Mouse (Mus musculus) midbrain, embryonic 11.5 days (tissue): ENCODE data around the gene Prkaa2. TPM values are rescaled to one million over a fixed set of nuclear protein-coding genes. Genes with fewer than 3 reads are reported as not detected.

Source experiments
- ATAC-seq: fragments of 200-750 bp; cut with Nextera tagmentation; 2 replicates; pipeline ENCODE4 v1.8.0; 2017; ENCODE audit warnings: moderate TSS enrichment, moderate library complexity; ENCODE audit not compliant: low FRiP score
- DNase-seq: peaks from one replicate; pipeline ENCODE4 v3.0.0; 2015; ENCODE audit warnings: low spot score; ENCODE audit errors: missing footprints
- H3K27ac ChIP-seq: fragments of 300-500 bp; sonication (generic); 2 replicates; pipeline ENCODE4 v1.5.1; 2014; ENCODE audit warnings: low read depth, low read length
- H3K27me3 ChIP-seq: fragments of 300-500 bp; sonication (generic); 2 replicates; pipeline ENCODE4 v1.6.1; 2014; ENCODE audit warnings: mild to moderate bottlenecking, low read length, moderate library complexity, mixed read lengths; ENCODE audit not compliant: control insufficient read depth, insufficient read depth
- H3K36me3 ChIP-seq: fragments of 300-500 bp; sonication (generic); 2 replicates; pipeline ENCODE4 v1.6.1; 2014; ENCODE audit warnings: mild to moderate bottlenecking, low read length, moderate library complexity, mixed read lengths; ENCODE audit not compliant: control insufficient read depth, insufficient read depth
- H3K4me1 ChIP-seq: fragments of 300-500 bp; sonication (generic); 2 replicates; pipeline ENCODE4 v1.6.1; 2014; ENCODE audit warnings: low read length; ENCODE audit not compliant: control insufficient read depth, insufficient read depth
- H3K4me2 ChIP-seq: fragments of 300-500 bp; sonication (generic); 2 replicates; pipeline ENCODE4 v1.6.1; 2014; ENCODE audit warnings: mild to moderate bottlenecking, moderate library complexity
- H3K4me3 ChIP-seq: fragments of 300-500 bp; sonication (generic); 2 replicates; pipeline ENCODE4 v1.5.1; 2014; ENCODE audit warnings: low read depth, low read length
- H3K9ac ChIP-seq: fragments of 300-500 bp; sonication (generic); 2 replicates; pipeline ENCODE4 v1.6.1; 2014; ENCODE audit warnings: low read length
- H3K9me3 ChIP-seq: fragments of 300-500 bp; sonication (generic); 2 replicates; pipeline ENCODE4 v1.6.1; 2016; ENCODE audit warnings: low read length; ENCODE audit not compliant: control insufficient read depth
- WGBS: fragments of 180-500 bp; shearing (Covaris S2); extraction: QIAGEN DNeasy Blood & Tissue Kit; methylation state at CpG from one replicate; pipeline ENCODE4 v1.1.7; 2014; 5-methylcytosine and 5-hydroxymethylcytosine counted together
- polyA plus RNA-seq: library from polyadenylated mRNA; unstranded; fragments of >200 nt; fragmentation: Nextera tagmentation; extraction: Ambion mirVana; gene quantifications from 2 replicates; pipeline ENCODE4 v1.2.1, GENCODE M21; 2014

The Prkaa2 gene
- polyA plus RNA-seq, 1 experiment from 2014 or later = 3.7 TPM

DNA sequence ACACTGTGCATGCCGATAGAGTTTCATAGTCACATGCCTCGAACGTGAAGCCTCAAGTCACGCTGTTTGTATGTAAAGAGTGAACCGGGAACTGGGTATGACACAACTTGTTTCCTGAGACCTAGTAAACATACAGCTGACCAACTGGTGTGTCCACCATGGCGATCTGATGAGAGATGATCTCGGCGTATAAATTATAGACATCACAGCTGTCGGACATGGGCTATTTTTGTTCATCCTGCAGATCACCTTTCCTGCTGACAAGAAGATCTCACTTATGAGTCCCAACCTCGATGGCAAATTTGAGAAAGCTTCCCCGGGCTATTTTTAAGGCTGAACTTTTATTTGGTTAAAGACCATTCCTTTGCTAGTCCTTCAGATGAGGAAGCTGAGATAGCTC is 2.1 kb upstream of the Prkaa2 start:
- Histone ChIP-seq H3K4me2 (no peak overlapping the region), H3K4me3 (no peak overlapping the region), H3K9ac (no peak overlapping the region), H3K4me1 (peaks cover 9% of the 10 kb centered on the region), H3K36me3 (no peaks in the 10 kb centered on the region), H3K27ac (no peak overlapping the region), H3K27me3 (peaks cover 5% of the 10 kb centered on the region), H3K9me3 (no peaks in the 10 kb centered on the region)
- WGBS = 93% methylated on average over 11 of the region's 11 CpGs
- DNase-seq (no peak), ATAC-seq (no peak)

DNA sequence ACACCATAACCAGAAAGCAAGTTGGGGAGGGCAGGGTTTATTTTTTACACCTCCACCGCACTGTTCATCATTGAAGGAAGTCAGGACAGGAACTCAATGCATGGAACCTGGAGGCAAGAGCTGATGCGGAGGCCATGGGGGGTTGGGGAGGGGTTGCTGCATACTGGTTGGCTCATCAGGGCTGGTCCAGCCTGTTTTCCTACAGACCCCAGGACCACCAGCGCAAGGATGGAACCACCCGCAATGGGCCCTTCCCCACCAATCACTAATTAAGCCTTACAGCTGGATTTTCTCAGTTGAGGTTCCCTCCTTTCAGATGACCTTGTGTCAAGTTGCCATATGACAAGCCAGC is 970 bp upstream of the Prkaa2 start:
- H3K36me3 ChIP-seq = no peaks in the 10 kb centered on the region
- H3K27me3 ChIP-seq = peaks cover 5% of the 10 kb centered on the region
- peak; percentile 28; the same call in 1 of the 2 replicates for ATAC-seq
- 59% methylated on average over 4 of the region's 4 CpGs for WGBS
- no peak overlapping the region for H3K27ac ChIP-seq
- H3K4me3 ChIP-seq = peak overlapping the region; percentile 74; the same call in 1 of the 2 replicates
- H3K9me3 ChIP-seq = no peaks in the 10 kb centered on the region
- H3K4me2 ChIP-seq = peak overlapping the region; percentile 91
- DNase-seq = peak; percentile 83
- peaks cover 9% of the 10 kb centered on the region for H3K4me1 ChIP-seq
- peak overlapping the region; percentile 88 for H3K9ac ChIP-seq

DNA sequence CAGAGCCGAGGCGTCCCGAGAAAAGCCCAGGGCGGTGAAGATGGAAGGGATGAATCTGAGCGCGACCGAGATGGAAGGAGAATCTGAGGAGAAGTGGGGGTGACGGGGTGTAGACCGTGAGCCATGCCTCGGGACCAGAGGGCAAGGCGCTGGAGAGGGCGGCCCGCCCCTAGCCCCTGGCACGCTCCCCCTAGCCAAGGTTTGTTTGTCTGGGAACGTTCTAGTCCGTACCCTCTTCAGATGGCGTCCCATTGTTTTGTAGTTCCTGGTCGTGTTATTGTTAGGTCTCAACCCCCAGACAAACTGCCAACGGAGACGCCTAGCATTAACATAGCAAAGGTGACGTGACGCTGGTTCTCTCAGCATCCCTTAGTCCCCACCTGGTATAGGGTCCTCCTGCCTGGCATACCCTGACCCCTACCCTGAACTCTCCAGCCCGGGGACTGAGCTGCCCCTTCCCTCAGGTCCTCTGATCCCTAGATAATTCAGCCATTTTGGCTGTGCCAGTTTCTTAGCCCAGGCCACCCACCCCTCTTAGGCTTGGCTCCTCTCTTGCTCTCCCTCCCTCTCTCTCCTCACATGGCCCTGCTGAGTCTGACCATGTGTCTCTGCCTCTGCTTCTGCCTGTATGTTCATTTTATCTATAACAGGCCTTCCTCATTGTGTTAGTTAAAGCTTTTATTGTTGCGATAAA is 447 bp upstream of the Prkaa2 start:
- H3K9ac ChIP-seq = peak overlapping the region; percentile 88
- peaks cover 5% of the 10 kb centered on the region for H3K27me3 ChIP-seq
- no peaks in the 10 kb centered on the region for H3K36me3 ChIP-seq
- no peaks in the 10 kb centered on the region for H3K9me3 ChIP-seq
- ATAC-seq = peak; percentile 77
- whole genome bisulfite sequencing = 3% methylated on average over 24 of the region's 24 CpGs
- H3K27ac ChIP-seq = no peak overlapping the region; the same call in 1 of the 2 replicates
- H3K4me3 ChIP-seq = peak overlapping the region; percentile 74
- peaks cover 9% of the 10 kb centered on the region for H3K4me1 ChIP-seq
- peak overlapping the region; percentile 91 for H3K4me2 ChIP-seq
- DNase-seq = peak; percentile 96

DNA sequence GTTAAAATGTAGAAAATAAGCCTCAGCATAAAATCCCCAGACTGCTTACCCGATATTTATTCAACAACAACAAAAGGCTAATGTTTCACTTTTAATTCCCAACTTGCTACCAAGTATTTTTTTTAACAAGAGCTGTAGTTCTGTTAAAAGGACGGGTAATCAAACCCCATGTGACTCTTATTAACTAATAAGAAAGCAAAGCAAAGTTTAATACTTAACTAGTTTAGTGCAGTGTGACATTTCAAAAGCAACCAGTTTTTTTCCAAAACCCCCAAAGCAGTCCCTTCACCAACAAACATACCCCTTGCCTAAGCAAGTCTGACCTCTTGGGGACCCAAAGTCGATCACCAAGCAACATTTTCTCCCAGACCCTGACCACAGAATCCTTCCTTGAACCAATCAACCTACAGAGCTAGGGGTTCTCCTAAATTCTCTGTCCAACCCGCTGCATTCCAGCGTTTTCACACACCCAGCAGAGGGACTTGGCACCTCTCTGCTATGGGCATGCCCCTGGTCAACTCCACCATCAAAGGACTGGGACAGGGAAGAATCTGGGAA is 970 bp downstream of the Prkaa2 start:
- ATAC-seq = peak; percentile 25; the same call in 1 of the 2 replicates
- Histone ChIP-seq H3K36me3 (no peaks in the 10 kb centered on the region), H3K4me1 (peaks cover 9% of the 10 kb centered on the region), H3K4me2 (peak overlapping the region; percentile 91), H3K4me3 (peak overlapping the region; percentile 74), H3K9ac (peak overlapping the region; percentile 88), H3K27ac (no peak overlapping the region), H3K27me3 (peaks cover 5% of the 10 kb centered on the region), H3K9me3 (no peaks in the 10 kb centered on the region)
- no peak for DNase-seq
- 11% methylated on average over 5 of the region's 5 CpGs for WGBS

DNA sequence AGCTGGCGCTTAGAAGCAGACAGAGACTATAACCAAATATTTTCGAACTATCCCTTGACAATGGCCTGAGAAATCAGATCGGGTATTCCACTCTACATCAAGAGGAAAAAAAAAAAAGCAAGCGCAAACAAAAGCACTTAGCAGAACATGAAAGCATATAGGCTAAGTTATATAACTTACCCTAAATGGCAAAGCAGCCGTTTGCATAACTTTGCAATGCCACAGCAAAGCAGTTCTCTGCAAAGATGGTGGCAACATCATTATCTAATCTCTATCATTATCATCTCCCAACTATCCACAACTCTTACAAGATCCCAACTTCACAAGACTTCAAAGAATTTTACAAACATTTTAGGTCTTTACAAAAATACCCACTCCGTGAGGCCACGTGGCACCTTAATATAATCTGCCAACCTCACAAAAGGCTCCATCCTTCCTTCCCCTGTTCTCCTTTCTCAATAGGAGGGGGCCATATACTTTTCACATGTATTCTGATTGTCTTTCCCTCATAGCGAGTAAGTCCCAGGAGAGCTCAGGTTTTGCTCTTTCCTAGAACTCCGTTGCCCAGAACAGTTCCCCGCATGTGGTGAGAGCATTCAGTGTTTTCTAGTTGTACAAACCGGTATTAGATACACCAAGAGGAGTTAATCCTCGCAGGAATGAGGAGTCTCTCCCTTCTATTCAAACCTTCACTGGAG is 1.6 kb downstream of the Prkaa2 start:
- H3K4me3 ChIP-seq = no peak overlapping the region
- H3K4me1 ChIP-seq = peaks cover 9% of the 10 kb centered on the region
- H3K27me3 ChIP-seq = peaks cover 5% of the 10 kb centered on the region
- peak; percentile 85 for DNase-seq
- H3K27ac ChIP-seq = no peak overlapping the region
- no peak overlapping the region for H3K9ac ChIP-seq
- peak overlapping the region; percentile 91; the same call in 1 of the 2 replicates for H3K4me2 ChIP-seq
- WGBS = 52% methylated on average over 12 of the region's 12 CpGs
- no peaks in the 10 kb centered on the region for H3K9me3 ChIP-seq
- no peaks in the 10 kb centered on the region for H3K36me3 ChIP-seq
- no peak for ATAC-seq

DNA sequence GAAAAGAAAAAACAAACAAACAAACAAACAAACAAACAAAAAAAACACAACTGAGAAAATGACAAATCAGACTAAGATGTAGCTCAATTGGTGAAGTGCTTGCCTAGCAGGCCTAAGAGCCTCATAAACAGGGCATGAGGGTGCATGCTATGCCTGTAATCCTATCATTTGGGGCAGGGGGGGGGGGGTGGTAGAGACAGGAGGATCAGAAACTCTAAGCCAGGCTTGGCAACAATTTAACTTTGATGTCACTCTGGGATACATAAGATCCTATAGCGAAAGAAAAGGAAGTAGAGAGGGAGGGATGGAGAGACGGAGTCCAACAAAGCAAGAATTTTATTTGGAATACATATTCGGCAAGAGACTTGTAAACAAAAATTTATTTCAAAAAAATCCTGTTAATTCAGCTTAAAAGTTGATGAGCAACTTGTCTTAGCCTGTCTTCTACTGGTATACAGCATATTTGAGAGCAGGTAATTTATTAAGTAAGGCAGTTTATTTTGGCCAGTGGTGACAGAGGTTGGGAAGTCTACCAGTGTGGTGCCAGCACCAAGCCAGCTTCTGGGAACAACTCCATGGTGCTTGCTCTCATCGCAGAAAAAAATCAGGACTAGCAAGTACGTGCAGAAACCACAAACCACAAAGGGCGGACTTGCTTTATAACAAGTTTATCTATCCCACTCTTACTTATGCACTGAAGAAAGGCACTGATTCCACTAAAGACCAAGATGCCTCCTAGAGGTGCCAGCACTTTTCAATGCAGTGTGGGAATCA is 5.4 kb downstream of the Prkaa2 start:
- Histone ChIP-seq H3K4me2 (no peak overlapping the region), H3K4me3 (no peak overlapping the region), H3K36me3 (no peaks in the 10 kb centered on the region), H3K9ac (no peak overlapping the region), H3K9me3 (no peaks in the 10 kb centered on the region), H3K4me1 (peaks cover 4% of the 10 kb centered on the region; the same call in 1 of the 2 replicates), H3K27me3 (peaks cover 5% of the 10 kb centered on the region), H3K27ac (no peak overlapping the region)
- ATAC-seq (no peak), DNase-seq (peak; percentile 17)
- WGBS = 88% methylated on average over 6 of the region's 6 CpGs

DNA sequence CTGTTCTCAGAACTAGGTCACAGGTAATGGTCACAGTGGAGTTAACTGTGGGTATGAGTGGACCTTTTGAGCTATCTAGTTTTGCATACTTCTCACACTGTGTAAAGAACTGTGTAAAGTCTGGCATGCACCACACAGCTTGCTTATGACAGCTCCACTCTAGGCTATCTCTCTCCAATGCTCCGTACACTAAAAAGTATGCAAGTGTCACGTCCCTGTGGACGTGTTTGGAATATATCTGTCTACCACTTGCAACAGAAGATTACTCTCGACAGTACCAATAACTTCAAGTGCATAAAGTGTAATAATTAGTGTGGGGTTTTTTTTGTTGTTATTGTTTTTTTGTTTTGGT is 8.4 kb downstream of the Prkaa2 start:
- Histone ChIP-seq H3K4me1 (no peaks in the 10 kb centered on the region), H3K27me3 (no peaks in the 10 kb centered on the region), H3K36me3 (no peaks in the 10 kb centered on the region), H3K4me2 (no peak overlapping the region), H3K9ac (no peak overlapping the region), H3K9me3 (no peaks in the 10 kb centered on the region), H3K27ac (no peak overlapping the region), H3K4me3 (no peak overlapping the region)
- DNase-seq (no peak), ATAC-seq (no peak)
- 91% methylated on average over 4 of the region's 4 CpGs for WGBS

DNA sequence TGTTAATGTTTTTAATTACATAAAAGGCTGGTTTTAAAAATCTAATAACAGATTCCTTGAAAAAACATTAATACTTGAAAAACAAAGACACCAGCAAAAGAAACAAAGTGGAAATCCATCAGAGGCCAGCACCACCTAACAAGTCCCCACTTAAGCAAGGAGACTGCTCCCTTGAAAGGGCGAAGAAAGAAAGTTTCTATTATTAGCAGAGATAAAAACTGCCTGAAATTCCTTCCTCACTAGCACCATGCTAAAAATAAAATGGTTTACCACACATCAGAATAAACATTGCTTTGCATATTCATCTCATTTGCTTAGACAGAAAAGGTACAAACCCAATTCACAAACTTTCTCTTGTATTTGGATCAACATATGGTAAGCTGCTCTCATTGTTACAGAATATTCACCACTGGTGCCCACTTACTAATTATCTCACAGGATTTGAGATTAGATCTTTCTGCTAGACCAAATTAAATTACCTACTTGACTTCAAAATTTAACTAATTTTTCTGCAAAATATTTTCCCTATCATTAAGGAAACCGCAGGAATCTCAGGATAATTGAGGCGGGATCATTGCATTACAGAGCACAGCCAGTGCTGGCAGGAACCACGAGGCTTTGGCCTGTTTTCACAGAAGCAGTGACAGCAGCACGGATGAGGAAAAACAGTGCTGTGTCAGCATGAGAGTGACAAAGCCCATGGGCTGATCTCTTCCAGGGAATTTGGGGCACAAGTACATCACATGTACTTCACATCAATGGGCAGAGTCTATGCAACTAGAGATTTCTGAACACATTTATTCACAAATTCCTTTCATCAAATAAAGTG is 9.0 kb downstream of the Prkaa2 start:
- no peak for ATAC-seq
- Histone ChIP-seq H3K4me2 (no peak overlapping the region), H3K27me3 (no peaks in the 10 kb centered on the region), H3K27ac (no peak overlapping the region), H3K4me1 (no peaks in the 10 kb centered on the region), H3K4me3 (no peak overlapping the region), H3K9ac (no peak overlapping the region), H3K9me3 (no peaks in the 10 kb centered on the region), H3K36me3 (no peaks in the 10 kb centered on the region)
- WGBS = 64% methylated on average over 5 of the region's 5 CpGs
- DNase-seq = peak; percentile 70
